In genomic region chr11:8238498-8238897, GRCm38 (mm10) we compare ENCODE assay signal across 29 mouse cellular contexts.
"Had no signal": no experiment of that assay in that cellular context is flagged by ENCODE, and none has a peak within 500 bp of the region (broad histone marks: within the 10 kb centered on the region; RNA-seq: fewer than 3 reads in every experiment).

No protein-coding gene starts in this region.

- ATAC-seq: forebrain, embryonic 13.5 days; forebrain, embryonic 14.5 days; forebrain, embryonic 15.5 days; forebrain, embryonic 16.5 days; forebrain, postnatal 0 days had no signal

- H3K4me1 ChIP-seq: embryonic facial prominence, embryonic 12.5 days; embryonic facial prominence, embryonic 13.5 days; embryonic facial prominence, embryonic 15.5 days; forebrain, embryonic 10.5 days; forebrain, embryonic 12.5 days; forebrain, embryonic 13.5 days; forebrain, embryonic 15.5 days had no signal

- H3K4me2 ChIP-seq: embryonic facial prominence, embryonic 12.5 days; embryonic facial prominence, embryonic 13.5 days; embryonic facial prominence, embryonic 15.5 days; forebrain, embryonic 12.5 days; forebrain, embryonic 13.5 days; forebrain, embryonic 15.5 days had no signal

- H3K27ac ChIP-seq: embryonic facial prominence, embryonic 10.5 days; embryonic facial prominence, embryonic 12.5 days; embryonic facial prominence, embryonic 13.5 days; embryonic facial prominence, embryonic 15.5 days; forebrain, embryonic 10.5 days; forebrain, embryonic 12.5 days; forebrain, embryonic 13.5 days; forebrain, embryonic 15.5 days; gastrocnemius, adult 2 months; heart, adult 2 months had no signal

- DNase-seq: cerebellum, adult 2 months; cerebellum, adult 8-10 months; cerebellum, adult 9-10 months; cerebellum, adult 9-11 months; cerebellum, postnatal 10 days; cerebellum, postnatal 14 days; cerebellum, postnatal 25 days; cerebellum, postnatal 36 days; embryo, embryonic 11 days; forebrain, postnatal 0 days; gastrocnemius, adult 2 months; gastrocnemius, postnatal 10 days; gastrocnemius, postnatal 14 days; gastrocnemius, postnatal 25 days; gastrocnemius, postnatal 36 days; heart, adult 11 months; heart, adult 18-20 months; heart, adult 2 months had no signal

- H3K36me3 ChIP-seq: embryonic facial prominence, embryonic 10.5 days; embryonic facial prominence, embryonic 12.5 days; embryonic facial prominence, embryonic 13.5 days; embryonic facial prominence, embryonic 15.5 days; forebrain, embryonic 10.5 days; forebrain, embryonic 12.5 days; forebrain, embryonic 15.5 days had no signal

- H3K27me3 ChIP-seq: embryonic facial prominence, embryonic 12.5 days; embryonic facial prominence, embryonic 13.5 days; embryonic facial prominence, embryonic 15.5 days; forebrain, embryonic 12.5 days; forebrain, embryonic 13.5 days; forebrain, embryonic 15.5 days had no signal

- H3K9ac ChIP-seq: embryonic facial prominence, embryonic 12.5 days; embryonic facial prominence, embryonic 13.5 days; embryonic facial prominence, embryonic 15.5 days; forebrain, embryonic 12.5 days; forebrain, embryonic 13.5 days; forebrain, embryonic 15.5 days; forebrain, postnatal 0 days had no signal

- H3K9me3 ChIP-seq: embryonic facial prominence, embryonic 15.5 days; forebrain, embryonic 12.5 days; forebrain, embryonic 13.5 days; forebrain, embryonic 15.5 days had no signal

- H3K4me3 ChIP-seq: embryonic facial prominence, embryonic 10.5 days; embryonic facial prominence, embryonic 12.5 days; embryonic facial prominence, embryonic 13.5 days; embryonic facial prominence, embryonic 15.5 days; erythroblast, embryonic 14.5 days; forebrain, embryonic 10.5 days; forebrain, embryonic 12.5 days; forebrain, embryonic 13.5 days; forebrain, embryonic 15.5 days; gastrocnemius, adult 2 months; heart, adult 2 months had no signal
